ENCODE assay signal across 11 mouse cellular contexts in the genomic region with DNA sequence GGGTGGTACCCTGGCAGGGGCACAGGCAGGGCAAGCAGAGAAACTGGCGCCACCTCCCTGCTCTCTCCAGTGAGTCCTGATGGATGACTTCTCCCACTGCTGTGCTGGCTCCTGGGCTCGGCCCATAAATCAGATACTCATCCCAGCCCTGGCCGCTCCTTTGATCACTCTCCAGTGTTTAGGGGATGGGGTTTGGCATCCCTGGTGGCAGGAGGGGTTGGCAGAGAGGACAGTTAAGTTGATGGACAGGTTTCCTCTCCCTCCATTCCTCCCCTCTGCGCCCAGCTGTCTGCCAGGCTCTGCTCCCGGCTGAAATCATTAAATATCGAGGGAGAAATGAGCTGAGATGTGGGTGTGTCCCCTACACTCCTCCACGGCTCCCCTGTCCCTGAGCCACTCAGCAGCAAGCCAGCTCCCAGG. TPM values are rescaled to one million over a fixed set of nuclear protein-coding genes. Genes with fewer than 3 reads are reported as not detected.
DNase-seq lines count a peak whose midpoint lies in the region; ATAC-seq and TF ChIP-seq lines count a peak whose summit lies in the region.
"Had no signal": no experiment of that assay in that cellular context is flagged by ENCODE, and none has a peak within 500 bp of the region (broad histone marks: within the 10 kb centered on the region; RNA-seq: fewer than 3 reads in every experiment).

No protein-coding gene starts in this region.

- H3K9me3 ChIP-seq in neural tube, embryonic 11.5 days (ENCODE audit: control insufficient read depth, low read length): no peaks in the 10 kb centered on the region
- no peaks in the 10 kb centered on the region for H3K9me3 ChIP-seq in midbrain, embryonic 13.5 days
- H3K9me3 ChIP-seq in liver, postnatal 0 days (ENCODE audit: low read length): no peaks in the 10 kb centered on the region

- ATAC-seq in neural tube, embryonic 11.5 days (ENCODE audit: insufficient read depth, low FRiP score, low TSS enrichment): peak; percentile 61; the same call in 1 of the 2 replicates
- ATAC-seq in midbrain, embryonic 13.5 days: peak; percentile 10
- ATAC-seq in liver, postnatal 0 days: no peak

- H3K4me2 ChIP-seq in neural tube, embryonic 11.5 days (ENCODE audit: low read depth): no peak overlapping the region
- no peak overlapping the region for H3K4me2 ChIP-seq in midbrain, embryonic 13.5 days (replicated peaks)
- H3K4me2 ChIP-seq in liver, postnatal 0 days (ENCODE audit: low read depth, low read length): no peak overlapping the region

- no peaks in the 10 kb centered on the region for H3K27me3 ChIP-seq in neural tube, embryonic 11.5 days (ENCODE audit: control insufficient read depth, insufficient read depth, low read length)
- H3K27me3 ChIP-seq in midbrain, embryonic 13.5 days: no peaks in the 10 kb centered on the region
- H3K27me3 ChIP-seq in liver, postnatal 0 days (ENCODE audit: insufficient read depth, low read length): peaks cover 8% of the 10 kb centered on the region; the same call in 1 of the 2 replicates

- no peak for TF ChIP-seq CTCF in liver, postnatal 0 days (IDR thresholded peaks at IDR 0.05; ENCODE audit: low read depth)

- no peak overlapping the region for H3K4me3 ChIP-seq in neural tube, embryonic 11.5 days (ENCODE audit: low read depth, low read length)
- H3K4me3 ChIP-seq in midbrain, embryonic 13.5 days (replicated peaks): no peak overlapping the region
- no peak overlapping the region for H3K4me3 ChIP-seq in liver, postnatal 0 days (ENCODE audit: low read depth, low read length)

- 30% methylated on average over 7 of the region's 7 CpGs for WGBS in neural tube, embryonic 11.5 days
- WGBS in midbrain, embryonic 13.5 days: 36% methylated on average over 7 of the region's 7 CpGs
- WGBS in liver, postnatal 0 days (ENCODE audit: insufficient replicate concordance): 26% methylated on average over 7 of the region's 7 CpGs

- H3K36me3 ChIP-seq in neural tube, embryonic 11.5 days (ENCODE audit: control insufficient read depth, insufficient read depth, low read length): no peaks in the 10 kb centered on the region
- H3K36me3 ChIP-seq in midbrain, embryonic 13.5 days: no peaks in the 10 kb centered on the region
- no peaks in the 10 kb centered on the region for H3K36me3 ChIP-seq in liver, postnatal 0 days (replicated peaks; ENCODE audit: insufficient read depth, low read length)

- H3K9ac ChIP-seq in neural tube, embryonic 11.5 days (ENCODE audit: low read length): no peak overlapping the region; the same call in 1 of the 2 replicates
- peak overlapping the region; percentile 37; the same call in 1 of the 2 replicates for H3K9ac ChIP-seq in midbrain, embryonic 13.5 days (replicated peaks)
- no peak overlapping the region for H3K9ac ChIP-seq in liver, postnatal 0 days (replicated peaks)

- peaks cover 10% of the 10 kb centered on the region for H3K4me1 ChIP-seq in neural tube, embryonic 11.5 days (ENCODE audit: control insufficient read depth, insufficient read depth, low read length)
- peaks cover 31% of the 10 kb centered on the region for H3K4me1 ChIP-seq in midbrain, embryonic 13.5 days (replicated peaks)
- H3K4me1 ChIP-seq in liver, postnatal 0 days (ENCODE audit: insufficient read depth): no peaks in the 10 kb centered on the region

- peak; percentile 45 to 76 for DNase-seq in adrenal gland, adult (ENCODE audit: inconsistent age in 2 of 2, low spot score in 1 of 2)
- DNase-seq in adrenal gland, adult 18-20 months (ENCODE audit: low spot score in 2 of 2): no peak
- DNase-seq in neural tube, embryonic 11.5 days (ENCODE audit: low spot score): no peak
- DNase-seq in neural tube, embryonic 10.5 days (ENCODE audit: extremely low spot score, low spot score): no peak
- no peak for DNase-seq in natural killer cell, adult 2 months (ENCODE audit: low spot score in 2 of 2)
- no peak for DNase-seq in liver, postnatal 0 days
- DNase-seq in thymus, postnatal 4 days: no peak
- DNase-seq: heart, postnatal 14 days; liver; retina, postnatal 1 day had no signal

- TF ChIP-seq EP300 in liver, postnatal 0 days (IDR thresholded peaks at IDR 0.05; ENCODE audit: low read depth): no peak

- H3K27ac ChIP-seq in neural tube, embryonic 11.5 days (ENCODE audit: low read depth, low read length): 0 out of 2 replicates have a peak overlapping the region, but pooled peaks have one; percentile 50
- H3K27ac ChIP-seq in midbrain, embryonic 13.5 days: peak overlapping the region; percentile 86
- no peak overlapping the region for H3K27ac ChIP-seq in liver, postnatal 0 days (ENCODE audit: low read depth)

RNA-seq across cellular contexts. Expression of gene Elfn2, which starts 18.1 kb away (rescaled TPM):
- 1 to 10 TPM; 1.8 to 3.4 TPM for total RNA-seq in adrenal gland, adult 18-20 months (2021)
- 0.15 and 0.73 TPM in 2 replicates for polyA plus RNA-seq in neural tube, embryonic 11.5 days (2014; fragmentation: Nextera tagmentation; extraction: Ambion mirVana)
- polyA plus RNA-seq in midbrain, embryonic 13.5 days (2015; fragmentation: Nextera tagmentation; extraction: Ambion mirVana): 3.0 and 3.3 TPM in 2 replicates
- polyA plus RNA-seq in liver, postnatal 0 days (2015; fragmentation: Nextera tagmentation; extraction: Ambion mirVana): not detected in 2 replicates

RNA-seq across cellular contexts. Expression of gene Mfng, which starts 36.6 kb away (rescaled TPM):
- total RNA-seq in adrenal gland, adult 18-20 months (2021): 10 to 100 TPM; 11.8 to 21.4 TPM
- 34.1 and 34.9 TPM in 2 replicates for polyA plus RNA-seq in neural tube, embryonic 11.5 days (2014; fragmentation: Nextera tagmentation; extraction: Ambion mirVana)
- polyA plus RNA-seq in midbrain, embryonic 13.5 days (2015; fragmentation: Nextera tagmentation; extraction: Ambion mirVana): 83.0 and 93.7 TPM in 2 replicates
- polyA plus RNA-seq in liver, postnatal 0 days (2015; fragmentation: Nextera tagmentation; extraction: Ambion mirVana): 4.7 and 4.8 TPM in 2 replicates

Comparison
In these comparisons a context has a peak if more than half of its experiments do, and no peak if none do; other contexts are left out.
1. DNase-seq: peak in adrenal gland, adult (2 of 2); none in adrenal gland, adult 18-20 months (0 of 2), neural tube, embryonic 11.5 days (single experiment), neural tube, embryonic 10.5 days (single experiment), natural killer cell, adult 2 months (0 of 2), liver, postnatal 0 days (single experiment) and thymus, postnatal 4 days (single experiment).